Mouse (Mus musculus) spleen, postnatal 14 days (tissue): ENCODE results near the gene Nbr1.
A peak's percentile ranks its signal among the peaks of the same experiment; 100 is the strongest.

Source experiments
- DNase-seq, 2 experiments: peaks; one replicate each; pipeline ENCODE4 v3.0.0; 2021 to 2022; ENCODE audit warnings: low spot score in 2 of 2

Nbr1 gene

GRCm38 (mm10) chr11:101551751-101552475 is at the start of gene Nbr1, which contains the start of gene Brca1:
TSS of gene Nbr1 (plus strand) at chr11:101552149.
TSS of gene Brca1 (minus strand) at chr11:101551955.
- peak; percentile 79 to 89 for DNase-seq

- no peak for DNase-seq
These were observed 45.6 kb upstream of the Nbr1 start for GRCm38 (mm10) chr11:101506269-101506780.

GRCm38 (mm10) chr11:101507090-101507489 is 44.9 kb upstream of the Nbr1 start:
- no peak for DNase-seq

- DNase-seq, result no peak
These were observed 33.0 kb upstream of the Nbr1 start for GRCm38 (mm10) chr11:101518937-101519336.

- DNase-seq, result no peak
These were observed 32.6 kb upstream of the Nbr1 start for GRCm38 (mm10) chr11:101519364-101519763.

GRCm38 (mm10) chr11:101524446-101524845 is 27.5 kb upstream of the Nbr1 start:
- no peak for DNase-seq

- no peak for DNase-seq
These were observed 26.9 kb upstream of the Nbr1 start for GRCm38 (mm10) chr11:101525056-101525455.

GRCm38 (mm10) chr11:101525936-101526595 is 25.9 kb upstream of the Nbr1 start:
- DNase-seq, result no peak

- DNase-seq, result no peak
These were observed 25.3 kb upstream of the Nbr1 start for GRCm38 (mm10) chr11:101526686-101527085.

GRCm38 (mm10) chr11:101543533-101543932 is 8.4 kb upstream of the Nbr1 start:
- DNase-seq, result no peak

GRCm38 (mm10) chr11:101544132-101544531 is 7.8 kb upstream of the Nbr1 start:
- DNase-seq, result no peak

GRCm38 (mm10) chr11:101548526-101548925 is 3.4 kb upstream of the Nbr1 start:
- no peak for DNase-seq

GRCm38 (mm10) chr11:101552476-101553300 is 739 bp downstream of the Nbr1 start:
- DNase-seq, result peak; percentile 83 to 88

GRCm38 (mm10) chr11:101553354-101553930 is 1.5 kb downstream of the Nbr1 start:
- no peak for DNase-seq

- DNase-seq, result no peak
These were observed 4.6 kb downstream of the Nbr1 start for GRCm38 (mm10) chr11:101556541-101556940.

GRCm38 (mm10) chr11:101556954-101557353 is 5.0 kb downstream of the Nbr1 start:
- no peak for DNase-seq

- DNase-seq, result peak; percentile 20 to 52
These were observed 10.4 kb downstream of the Nbr1 start for GRCm38 (mm10) chr11:101562391-101562790.

- no peak for DNase-seq
These were observed 16.5 kb downstream of the Nbr1 start for GRCm38 (mm10) chr11:101568421-101568820.

GRCm38 (mm10) chr11:101576116-101576515 is 24.2 kb downstream of the Nbr1 start:
- DNase-seq, result no peak

- DNase-seq, result no peak
These were observed 29.3 kb downstream of the Nbr1 start for GRCm38 (mm10) chr11:101581081-101581764.
